Mouse (Mus musculus) monocyte, adult 59 days (primary cell): ENCODE data around the gene Gm27029. TPM values are rescaled to one million over a fixed set of nuclear protein-coding genes. Genes with fewer than 3 reads are reported as not detected.

Experiments used
- total RNA-seq, 2 experiments: library from RNA; stranded (reverse); gene quantifications; one replicate each; pipeline ENCODE4 v1.2.4; 2023

The Gm27029 gene
- under 1 TPM in 1 of 2 experiments, not detected in 1; 0.66 TPM for total RNA-seq

DNA sequence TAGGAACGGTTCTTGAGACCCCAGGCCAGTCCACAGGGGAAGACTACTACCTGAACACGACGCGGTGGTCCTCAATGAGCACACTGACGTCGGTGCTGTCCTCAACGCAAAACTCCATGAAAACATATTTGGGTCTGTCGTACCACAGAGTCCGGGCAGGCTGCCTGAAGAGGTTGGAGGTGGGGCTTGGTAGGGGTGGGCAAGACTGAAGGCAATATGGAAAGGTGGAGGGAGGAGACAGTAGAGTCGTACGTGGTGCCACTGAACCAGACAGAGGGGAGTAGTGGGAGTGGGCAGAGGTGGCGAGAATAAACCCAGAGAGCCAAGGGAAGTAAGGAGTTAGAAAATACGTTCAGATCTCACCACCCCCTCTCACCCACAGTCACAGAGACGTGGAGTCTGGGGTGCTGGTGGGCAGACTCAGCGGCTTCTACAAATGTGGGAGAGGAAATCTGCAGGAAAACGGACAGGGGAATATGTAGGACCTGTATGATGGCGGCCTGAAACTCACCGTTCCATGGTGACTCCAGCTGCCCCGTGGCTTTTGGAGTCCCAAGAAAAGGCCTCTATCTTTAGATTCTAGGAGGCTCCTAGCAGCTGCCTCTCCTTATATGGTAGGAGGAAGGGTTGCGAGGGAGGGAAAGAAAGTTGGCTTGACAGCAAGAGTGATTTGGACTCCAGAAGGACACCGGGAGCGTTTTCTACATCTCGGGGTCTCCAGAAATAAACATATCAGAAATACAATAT, at the start of gene Gm27029:
Gene Gm27029, minus strand, starts transcription at position 692 of the 747 bp plus-strand sequence.

DNA sequence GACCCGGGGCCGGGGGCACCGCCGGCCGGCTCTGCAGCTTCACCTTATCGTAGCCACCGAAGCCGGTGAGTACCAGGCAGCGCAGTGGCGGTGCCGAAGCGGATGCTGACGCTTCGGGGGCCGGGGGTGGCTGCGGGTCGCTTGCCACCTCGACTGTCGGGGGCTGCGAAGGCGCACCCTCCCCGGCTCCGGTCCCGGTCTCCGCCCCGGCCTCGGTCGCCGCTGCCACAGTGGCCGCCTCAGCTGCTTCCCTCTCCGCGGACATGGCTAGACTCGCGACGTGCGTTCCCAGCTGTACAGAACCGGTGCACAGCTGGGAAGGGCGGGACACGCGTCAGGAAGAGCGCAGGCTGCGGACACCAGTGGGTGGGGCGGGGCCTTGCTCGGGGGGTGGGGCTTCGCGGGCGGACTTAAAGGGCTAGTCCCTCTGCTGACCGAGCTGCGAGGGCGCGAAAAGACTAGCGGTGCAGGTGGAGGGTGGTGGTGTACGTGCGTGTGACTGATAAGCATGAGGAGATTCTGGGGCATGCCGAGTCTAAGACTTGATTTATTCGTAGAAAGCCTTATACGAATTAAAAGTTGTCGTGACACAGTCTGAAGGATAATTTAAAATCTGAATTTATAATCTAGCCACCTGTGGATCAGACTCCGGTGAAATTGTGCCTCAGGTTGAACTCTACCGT, 41.4 kb upstream of the Gm27029 start, which contains the start of gene Vat1:
Gene Vat1, minus strand, starts transcription at position 362 of the 683 bp plus-strand sequence.

DNA sequence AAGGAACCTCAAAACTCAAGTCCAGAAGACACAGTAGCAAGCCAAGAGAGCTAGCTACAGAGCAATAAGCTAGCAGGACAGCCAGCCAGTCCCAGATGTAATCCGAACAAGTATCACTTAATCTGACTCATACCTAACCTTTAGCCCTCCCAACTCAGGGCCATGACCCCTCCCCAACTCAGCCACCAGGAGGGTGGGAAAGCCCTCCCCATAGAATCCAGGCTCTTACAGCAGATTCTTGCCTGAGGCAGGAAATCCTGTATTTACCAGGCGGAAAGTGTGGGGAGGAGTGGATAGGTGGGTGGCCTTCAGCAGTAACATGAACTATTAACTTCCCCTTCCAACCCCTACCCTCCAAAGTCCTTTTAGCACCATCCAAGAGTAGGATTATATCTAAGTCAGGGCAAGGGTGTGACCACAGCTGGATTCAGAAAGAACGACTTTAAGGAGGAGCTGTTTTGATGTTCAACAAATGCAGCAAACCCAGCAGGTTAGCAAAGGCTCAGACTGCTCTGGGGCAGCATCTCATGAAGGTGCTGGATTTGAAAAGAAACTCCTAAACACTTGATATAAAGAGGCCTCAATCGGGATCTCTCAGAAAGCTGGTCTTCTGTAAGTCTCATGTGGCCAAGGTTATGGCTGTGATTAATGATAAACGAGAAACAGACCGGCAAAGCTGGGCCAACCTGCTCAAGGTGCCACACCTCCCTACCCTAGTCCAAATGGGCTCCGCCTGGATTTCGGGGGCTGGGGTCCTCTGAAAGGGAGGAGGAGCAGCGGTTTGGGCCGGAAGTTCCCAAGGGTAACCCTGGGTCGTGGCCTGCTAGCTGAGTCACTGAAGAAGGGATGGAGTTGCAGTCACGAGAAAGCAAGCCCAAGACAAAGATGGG, 39.9 kb upstream of the Gm27029 start, which contains the start of gene Rnd2:
Gene Rnd2, plus strand, starts transcription at position 789 of the 890 bp plus-strand sequence.

GRCm38 (mm10) chr11:101448274-101448746, 23.7 kb upstream of the Gm27029 start, which contains the start of gene Ifi35:
Ifi35 (plus strand) TSS chr11:101448407.

GRCm38 (mm10) chr11:101442127-101442693, 17.6 kb upstream of the Gm27029 start, which contains the start of gene Rpl27:
Rpl27 (plus strand) TSS chr11:101442298.

DNA sequence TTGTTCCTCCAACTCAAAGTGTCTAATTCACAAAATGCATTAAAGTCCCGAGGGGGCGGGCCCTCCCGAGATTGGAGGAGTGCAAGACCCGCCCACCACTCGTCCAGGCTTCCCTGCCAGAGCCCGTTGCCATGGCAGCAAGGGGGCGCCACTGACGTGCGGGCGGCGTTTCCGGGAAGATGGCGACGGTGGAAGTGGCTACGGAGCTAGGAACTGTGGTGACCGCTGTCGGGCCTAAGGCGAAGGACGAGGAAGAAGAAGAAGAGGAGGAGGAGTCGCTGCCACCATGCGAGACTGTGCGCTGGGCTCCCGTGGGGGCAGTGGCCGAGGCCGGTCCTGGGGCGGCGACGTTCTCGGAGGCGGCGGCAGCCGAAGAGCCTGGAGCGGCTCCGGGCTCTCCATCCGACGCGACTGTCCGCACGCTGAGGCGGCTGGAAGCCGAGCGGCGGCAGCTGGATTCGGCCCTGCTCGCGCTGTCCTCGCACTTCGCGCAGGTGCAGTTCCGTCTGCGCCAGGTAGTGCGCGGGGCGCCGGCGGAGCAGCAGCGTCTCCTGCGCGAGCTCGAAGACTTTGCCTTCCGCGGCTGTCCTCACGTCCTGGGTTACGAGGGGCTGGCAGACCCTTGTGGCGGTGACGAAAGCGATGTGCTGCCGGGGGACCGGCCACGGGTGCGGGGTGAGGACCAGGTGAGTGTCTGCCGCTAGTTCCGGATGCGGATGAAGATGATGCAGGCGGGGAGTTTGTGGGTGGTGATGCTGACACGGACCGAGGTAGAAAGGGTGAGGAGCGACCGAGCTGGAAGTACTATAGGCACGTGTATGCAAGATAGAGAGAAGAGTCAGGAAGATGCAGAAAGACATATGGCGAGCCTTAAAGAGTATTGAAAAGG, 573 bp upstream of the Gm27029 start, which contains the start of the genes Rundc1 and Ptges3l:
Gene Rundc1, plus strand, starts transcription at position 161 of the 889 bp plus-strand sequence.
Gene Ptges3l, minus strand, starts transcription at position 409 of the 889 bp plus-strand sequence.

DNA sequence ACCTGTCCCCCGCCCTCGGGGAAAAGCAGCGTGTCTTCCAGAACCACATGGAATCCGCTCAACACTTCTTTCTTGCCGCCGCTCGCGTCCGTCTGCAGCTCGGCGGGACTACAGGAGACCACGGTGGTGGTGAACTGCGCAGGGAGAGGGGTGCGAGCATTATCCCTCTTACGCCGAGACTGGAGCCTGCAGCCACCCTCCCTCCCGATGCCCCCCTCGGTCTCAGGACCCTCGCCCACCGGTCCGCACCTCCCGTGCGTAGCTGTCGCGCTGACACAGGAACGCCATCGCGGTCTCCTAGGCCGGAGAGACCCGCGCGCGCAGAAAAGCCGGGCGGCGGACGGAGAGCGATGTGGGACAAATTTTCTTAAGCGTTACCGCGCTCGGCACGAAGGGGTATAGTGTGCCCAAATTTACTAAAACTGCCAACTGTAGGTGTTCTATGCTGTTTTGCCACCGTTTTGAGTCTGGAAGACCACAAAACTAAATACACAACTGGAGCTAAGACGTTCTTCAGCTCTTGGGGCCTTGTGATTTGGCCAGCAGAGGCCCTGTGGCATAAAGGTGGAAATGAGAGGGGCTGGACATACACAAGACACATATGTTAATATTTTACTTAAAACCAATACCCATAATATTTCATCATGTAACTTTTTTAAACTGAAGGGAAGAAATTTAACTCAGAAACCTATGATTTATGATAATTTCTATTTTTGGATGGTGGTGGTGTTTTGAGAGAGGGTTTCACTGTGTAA, 7.3 kb downstream of the Gm27029 start, which contains the start of gene Aarsd1:
Gene Aarsd1, minus strand, starts transcription at position 515 of the 755 bp plus-strand sequence.

GRCm38 (mm10) chr11:101367326-101367935, 57.2 kb downstream of the Gm27029 start, which contains the start of gene G6pc:
G6pc (plus strand) TSS chr11:101367561.

Other genes starting within 250 kb of the Gm27029 start
- 1 to 10 TPM in 1 of 2 experiments, not detected in 1; 1.0 TPM for gene Ccr10, start 249.4 kb downstream of the Gm27029 start, total RNA-seq
- 10 to 100 TPM; 55.4 to 58.7 TPM for gene Ezh1, start 198.3 kb downstream of the Gm27029 start, total RNA-seq
- not detected for gene Ramp2, start 178.8 kb downstream of the Gm27029 start, total RNA-seq
- 10 to 100 TPM; 61.8 to 65.1 TPM for gene Vps25, start 171.1 kb downstream of the Gm27029 start, total RNA-seq
- under 1 TPM in 1 of 2 experiments, not detected in 1; 0.21 TPM for gene Wnk4, start 164.2 kb downstream of the Gm27029 start, total RNA-seq
- gene Cntd1, start 145.8 kb downstream of the Gm27029 start, total RNA-seq = not detected
- 10 to 100 TPM; 37.7 to 38.0 TPM for gene Coa3, start 145.7 kb downstream of the Gm27029 start, total RNA-seq
- gene Becn1, start 122.5 kb downstream of the Gm27029 start, total RNA-seq = 100 to 1,000 TPM; 158 to 172 TPM
- gene Psme3, start 108.6 kb downstream of the Gm27029 start, total RNA-seq = 10 to 100 TPM; 74.0 to 80.6 TPM
- 1 to 10 TPM; 3.5 to 4.1 TPM for gene Aoc2, start 99.7 kb downstream of the Gm27029 start, total RNA-seq
- gene Aoc3, start 94.2 kb downstream of the Gm27029 start, total RNA-seq = not detected
- gene G6pc, start 57.2 kb downstream of the Gm27029 start, total RNA-seq = not detected
- 10 to 100 TPM in 1 of 2 experiments, 1 to 10 TPM in 1; 9.5 to 13.1 TPM for gene Aarsd1, start 7.2 kb downstream of the Gm27029 start, total RNA-seq
- gene Rundc1, start 289 bp upstream of the Gm27029 start, total RNA-seq = 10 to 100 TPM; 12.3 to 12.9 TPM
- gene Ptges3l, start 537 bp upstream of the Gm27029 start, total RNA-seq = under 1 TPM; 0.36 to 0.73 TPM
- gene Rpl27, start 17.5 kb upstream of the Gm27029 start, total RNA-seq = 100 to 1,000 TPM in 1 of 2 experiments, 10 to 100 TPM in 1; 49.3 to 126 TPM
- gene Ifi35, start 23.6 kb upstream of the Gm27029 start, total RNA-seq = 10 to 100 TPM; 53.4 to 61.1 TPM
- 1 to 10 TPM in 1 of 2 experiments, under 1 TPM in 1; 0.94 to 1.6 TPM for gene Rnd2, start 40.2 kb upstream of the Gm27029 start, total RNA-seq
- 10 to 100 TPM; 31.7 to 40.3 TPM for gene Vat1, start 41.4 kb upstream of the Gm27029 start, total RNA-seq
- gene Brca1, start 127.2 kb upstream of the Gm27029 start, total RNA-seq = 1 to 10 TPM in 1 of 2 experiments, under 1 TPM in 1; 0.76 to 1.1 TPM
- gene Nbr1, start 127.4 kb upstream of the Gm27029 start, total RNA-seq = 100 to 1,000 TPM; 101 to 115 TPM
- 10 to 100 TPM; 43.4 to 78.1 TPM for gene Tmem106a, start 157.4 kb upstream of the Gm27029 start, total RNA-seq
- not detected for gene Gm11634, start 174.5 kb upstream of the Gm27029 start, total RNA-seq
- 10 to 100 TPM; 19.6 to 19.7 TPM for gene Rdm1, start 202.4 kb upstream of the Gm27029 start, total RNA-seq
- gene Arl4d, start 240.7 kb upstream of the Gm27029 start, total RNA-seq = 1 to 10 TPM; 2.3 to 4.5 TPM